Mouse (Mus musculus) splenic B cell, adult 2 months (primary cell): ENCODE data around the gene Gm43517.

Experiments
- DNase-seq: peaks from one replicate; pipeline ENCODE4 v3.0.0-alpha.2; 2011; ENCODE audit warnings: low read depth, low spot score
- H3K27me3 ChIP-seq: 2 replicates; pipeline ENCODE4 v1.6.1; 2012; ENCODE audit warnings: mild to moderate bottlenecking, low read length, moderate library complexity, mixed read lengths; ENCODE audit not compliant: control insufficient read depth, poor library complexity, insufficient read depth, severe bottlenecking
- H3K36me3 ChIP-seq: 2 replicates; pipeline ENCODE4 v1.6.1; 2012; ENCODE audit warnings: mild to moderate bottlenecking, low read length, moderate library complexity, mixed read lengths; ENCODE audit not compliant: control insufficient read depth, poor library complexity, insufficient read depth, severe bottlenecking

Gene Gm43517

GRCm38 (mm10) chr12:49381721-49382365 lies 3.1 kb upstream of the Gm43517 start:
- H3K27me3 ChIP-seq, result no peaks in the 10 kb centered on the region
- no peak for DNase-seq
- no peaks in the 10 kb centered on the region for H3K36me3 ChIP-seq

DNA sequence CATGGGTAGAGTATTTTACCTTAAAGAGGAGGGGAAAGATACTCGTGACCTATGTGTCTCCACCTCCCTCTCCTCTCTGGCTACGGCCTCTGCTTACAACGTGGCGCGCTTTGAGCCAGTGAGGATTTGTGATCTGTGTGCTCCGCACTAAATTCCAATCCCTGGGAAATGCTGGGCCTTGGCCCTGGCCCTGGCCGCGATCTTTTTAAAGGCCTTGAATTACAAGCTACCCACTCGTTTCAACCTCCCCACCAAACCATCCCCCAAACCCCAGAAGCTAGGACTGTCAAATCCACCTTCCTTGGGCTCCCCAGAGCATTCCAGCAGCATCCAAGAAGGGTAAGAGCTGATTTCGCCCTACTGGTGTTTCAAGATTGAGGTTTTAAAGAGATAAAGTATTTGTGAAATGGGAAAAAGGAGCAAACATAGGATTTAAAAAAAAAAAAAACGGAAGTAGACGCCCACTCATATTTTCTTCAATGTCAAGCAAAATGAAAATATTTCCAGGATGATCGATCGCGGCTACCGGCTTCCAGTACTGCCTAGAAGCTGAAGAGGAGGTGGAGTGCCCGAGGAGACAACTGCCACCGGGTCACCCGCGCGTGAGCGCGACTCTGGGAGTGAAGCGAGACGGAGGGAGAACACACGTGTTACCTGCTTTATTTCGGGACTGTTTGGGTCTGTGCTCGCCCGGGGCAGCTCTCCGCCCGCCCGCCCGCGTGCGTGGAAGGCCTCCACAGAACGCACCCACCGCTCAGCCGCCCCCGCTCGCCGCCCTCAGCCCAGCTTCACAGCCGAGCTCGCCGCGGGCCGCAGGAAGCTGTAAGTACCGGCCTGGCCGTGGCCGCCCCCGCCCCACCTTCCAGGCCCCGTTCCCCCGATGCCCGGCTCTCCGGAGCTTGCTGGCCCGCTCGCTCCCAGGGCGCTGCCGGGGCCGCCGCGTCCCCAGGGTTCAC lies 2.1 kb upstream of the Gm43517 start, which contains the start of gene Foxg1:
Gene Foxg1 (plus strand): TSS at position 96 of the 956 bp plus-strand sequence.
- Histone ChIP-seq H3K27me3 (no peaks in the 10 kb centered on the region), H3K36me3 (no peaks in the 10 kb centered on the region)
- DNase-seq, result no peak

DNA sequence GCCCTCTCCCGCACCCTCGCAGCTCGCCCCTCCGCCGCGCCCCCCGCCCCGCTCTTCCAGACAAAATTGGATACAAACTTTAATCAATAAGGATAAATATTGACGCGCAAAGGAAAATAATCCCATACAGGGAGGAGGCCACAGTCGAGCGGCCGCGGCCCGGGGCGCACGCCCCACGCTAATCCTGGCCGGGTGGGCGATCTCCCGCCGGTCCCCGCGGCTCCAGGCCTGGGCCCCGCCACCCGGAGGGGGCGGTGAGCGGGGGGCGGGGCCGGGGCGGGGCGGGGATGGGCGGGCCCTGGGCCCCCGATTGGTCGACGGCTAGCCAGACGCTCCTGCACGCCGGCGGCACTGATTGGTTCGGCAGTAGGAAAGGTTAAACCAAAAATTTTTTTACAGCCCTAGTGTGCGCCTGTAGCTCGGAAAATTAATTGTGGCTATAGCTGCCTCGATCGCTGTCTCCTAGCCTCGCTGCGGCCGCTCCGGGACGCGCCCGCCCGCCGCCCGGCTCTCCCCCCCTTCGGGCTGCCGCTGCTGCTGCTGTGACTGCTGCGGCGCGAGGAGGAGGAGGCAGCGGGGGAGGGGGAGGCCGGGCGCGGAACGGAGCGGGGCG lies 1.3 kb upstream of the Gm43517 start:
- no peak for DNase-seq
- Histone ChIP-seq H3K36me3 (no peaks in the 10 kb centered on the region), H3K27me3 (no peaks in the 10 kb centered on the region)

DNA sequence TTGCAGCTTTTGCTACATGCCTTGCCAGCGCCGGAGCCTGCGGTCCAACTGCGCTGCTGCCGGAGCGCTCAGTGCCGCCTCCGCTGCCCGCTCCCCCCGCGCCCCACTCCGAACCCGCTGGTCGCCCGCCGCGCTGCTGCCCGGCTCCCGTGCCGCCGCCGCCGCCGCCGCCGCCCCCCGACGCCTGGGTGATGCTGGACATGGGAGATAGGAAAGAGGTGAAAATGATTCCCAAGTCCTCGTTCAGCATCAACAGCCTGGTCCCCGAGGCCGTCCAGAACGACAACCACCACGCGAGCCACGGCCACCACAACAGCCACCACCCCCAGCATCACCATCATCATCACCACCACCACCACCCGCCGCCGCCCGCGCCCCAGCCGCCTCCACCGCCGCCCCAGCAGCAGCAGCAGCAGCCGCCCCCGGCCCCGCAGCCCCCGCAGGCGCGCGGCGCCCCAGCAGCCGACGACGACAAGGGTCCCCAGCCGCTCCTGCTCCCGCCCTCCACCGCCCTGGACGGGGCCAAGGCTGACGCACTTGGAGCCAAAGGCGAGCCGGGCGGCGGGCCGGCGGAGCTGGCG lies 589 bp upstream of the Gm43517 start:
- DNase-seq, result no peak

DNA sequence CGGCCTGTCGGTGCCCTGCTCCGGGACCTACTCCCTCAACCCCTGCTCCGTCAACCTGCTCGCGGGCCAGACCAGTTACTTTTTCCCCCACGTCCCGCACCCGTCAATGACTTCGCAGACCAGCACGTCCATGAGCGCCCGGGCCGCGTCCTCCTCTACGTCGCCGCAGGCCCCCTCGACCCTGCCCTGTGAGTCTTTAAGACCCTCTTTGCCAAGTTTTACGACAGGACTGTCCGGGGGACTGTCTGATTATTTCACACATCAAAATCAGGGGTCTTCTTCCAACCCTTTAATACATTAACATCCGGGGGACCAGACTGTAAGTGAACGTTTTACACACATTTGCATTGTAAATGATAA lies 637 bp downstream of the Gm43517 start:
- no peak for DNase-seq
- Histone ChIP-seq H3K27me3 (no peaks in the 10 kb centered on the region), H3K36me3 (no peaks in the 10 kb centered on the region)

More for the DNA sequence above, 589 bp upstream of the Gm43517 start:
- Histone ChIP-seq H3K27me3 (no peaks in the 10 kb centered on the region), H3K36me3 (no peaks in the 10 kb centered on the region)

GRCm38 (mm10) chr12:49386081-49386805 lies 1.3 kb downstream of the Gm43517 start:
- no peaks in the 10 kb centered on the region; the same call in 1 of the 2 replicates for H3K27me3 ChIP-seq
- H3K36me3 ChIP-seq, result no peaks in the 10 kb centered on the region
- no peak for DNase-seq

GRCm38 (mm10) chr12:49387856-49388598 lies 3.1 kb downstream of the Gm43517 start:
- H3K36me3 ChIP-seq, result no peaks in the 10 kb centered on the region
- H3K27me3 ChIP-seq, result no peaks in the 10 kb centered on the region; the same call in 1 of the 2 replicates
- no peak for DNase-seq

- H3K36me3 ChIP-seq, result no peaks in the 10 kb centered on the region
- DNase-seq, result no peak
- H3K27me3 ChIP-seq, result no peaks in the 10 kb centered on the region; the same call in 1 of the 2 replicates
Observed at GRCm38 (mm10) chr12:49389666-49390065, 4.7 kb downstream of the Gm43517 start.

GRCm38 (mm10) chr12:49390257-49390656 lies 5.3 kb downstream of the Gm43517 start:
- H3K27me3 ChIP-seq, result no peaks in the 10 kb centered on the region; the same call in 1 of the 2 replicates
- H3K36me3 ChIP-seq, result no peaks in the 10 kb centered on the region
- no peak for DNase-seq

DNA sequence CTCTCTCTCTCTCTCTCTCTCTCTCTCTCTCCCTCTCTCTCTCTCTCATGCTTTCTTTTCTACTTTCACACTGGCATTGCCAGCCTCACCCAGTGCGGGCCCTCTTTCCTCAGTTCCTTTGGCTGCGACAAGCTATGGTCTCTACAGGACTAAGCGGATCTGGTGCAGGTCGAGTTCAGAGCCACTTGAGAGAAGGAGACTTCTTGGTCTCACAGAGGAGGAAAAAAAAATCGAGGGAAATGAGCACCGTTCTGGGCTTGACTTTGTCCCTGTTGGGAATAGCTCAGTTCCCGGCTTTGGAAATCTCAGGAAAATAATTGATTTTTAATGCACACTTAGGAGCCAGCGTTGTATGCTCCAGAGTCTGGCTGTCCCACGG lies 5.9 kb downstream of the Gm43517 start:
- Histone ChIP-seq H3K27me3 (no peaks in the 10 kb centered on the region; the same call in 1 of the 2 replicates), H3K36me3 (no peaks in the 10 kb centered on the region)
- DNase-seq, result no peak

DNA sequence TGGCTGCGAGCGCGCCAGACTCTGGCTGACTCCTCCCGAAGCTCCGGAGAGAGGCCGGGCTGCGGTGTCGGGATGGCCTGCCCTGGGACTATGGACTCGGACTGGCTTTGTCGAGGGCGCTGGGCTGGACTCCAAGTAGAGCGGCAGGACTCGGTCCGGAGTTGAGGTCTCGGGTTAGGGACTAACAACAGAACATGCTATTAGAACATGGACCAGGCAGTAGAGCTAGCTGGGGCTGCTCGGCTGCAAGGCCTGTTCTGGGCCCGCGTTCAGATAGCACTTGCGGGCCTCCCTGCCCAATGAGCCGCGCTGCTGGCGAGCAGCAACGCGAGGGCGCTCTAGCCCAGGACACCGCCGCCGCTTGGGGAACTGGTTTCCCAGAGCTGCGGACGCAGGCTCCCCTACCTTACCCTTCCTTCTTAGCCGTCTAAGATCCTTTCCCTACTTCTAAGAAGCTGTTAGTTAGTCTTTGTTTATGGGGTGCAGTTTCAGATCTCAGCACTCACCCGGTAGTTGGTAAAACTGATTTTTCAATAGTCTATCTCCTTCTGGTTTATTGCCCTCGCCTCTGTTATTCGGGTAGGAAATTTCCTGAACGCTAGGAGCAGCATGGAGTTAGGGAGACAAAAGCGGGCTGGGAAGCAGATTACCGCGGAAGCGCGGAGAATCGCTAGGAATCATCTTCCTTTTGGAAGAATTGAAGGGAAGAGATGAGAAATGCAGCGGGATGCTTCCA lies 6.5 kb downstream of the Gm43517 start:
- DNase-seq, result no peak
- Histone ChIP-seq H3K27me3 (no peaks in the 10 kb centered on the region; the same call in 1 of the 2 replicates), H3K36me3 (no peaks in the 10 kb centered on the region)

GRCm38 (mm10) chr12:49392041-49392390 lies 7.0 kb downstream of the Gm43517 start:
- no peak for DNase-seq
- no peaks in the 10 kb centered on the region; the same call in 1 of the 2 replicates for H3K27me3 ChIP-seq
- H3K36me3 ChIP-seq, result no peaks in the 10 kb centered on the region

- Histone ChIP-seq H3K27me3 (no peaks in the 10 kb centered on the region; the same call in 1 of the 2 replicates), H3K36me3 (no peaks in the 10 kb centered on the region)
- no peak for DNase-seq
Observed at GRCm38 (mm10) chr12:49392876-49393275, 7.9 kb downstream of the Gm43517 start.
